23 mouse cellular contexts compared by ENCODE assay signal in genomic region chr5:134565696-134566095, GRCm38 (mm10). TPM values are rescaled to one million over a fixed set of nuclear protein-coding genes. Genes with fewer than 3 reads are reported as not detected.
"Had no signal": no experiment of that assay in that cellular context is flagged by ENCODE, and none has a peak within 500 bp of the region (broad histone marks: within the 10 kb centered on the region; RNA-seq: fewer than 3 reads in every experiment).

No protein-coding gene starts in this region.

- H3K4me2 ChIP-seq: liver, embryonic 15.5 days; lung, embryonic 15.5 days; midbrain, embryonic 12.5 days; neural tube, embryonic 12.5 days had no signal

- H3K9ac ChIP-seq: liver, embryonic 15.5 days; liver, postnatal 0 days; lung, embryonic 15.5 days; midbrain, embryonic 12.5 days; neural tube, embryonic 12.5 days had no signal

- ATAC-seq: liver, postnatal 0 days; lung, postnatal 0 days had no signal

- H3K4me3 ChIP-seq: liver, embryonic 15.5 days; lung, embryonic 15.5 days; megakaryocyte, embryonic 14.5 days; midbrain, embryonic 12.5 days; neural tube, embryonic 12.5 days had no signal

- H3K9me3 ChIP-seq: liver, embryonic 15.5 days; lung, embryonic 15.5 days; megakaryocyte, embryonic 14.5 days; midbrain, embryonic 12.5 days; neural tube, embryonic 12.5 days had no signal

- H3K27ac ChIP-seq: liver, embryonic 15.5 days; lung, embryonic 15.5 days; macrophage; midbrain, embryonic 12.5 days; neural tube, embryonic 12.5 days had no signal

- H3K27me3 ChIP-seq: liver, embryonic 15.5 days; lung, embryonic 15.5 days; megakaryocyte, embryonic 14.5 days; midbrain, embryonic 12.5 days; neural tube, embryonic 12.5 days had no signal

- DNase-seq: liver, postnatal 0 days; lung, adult 2 months; lung, postnatal 14 days; lung, postnatal 36 days; midbrain, embryonic 14.5 days; right cerebral cortex, postnatal 14 days; thymus, adult 18-20 months; thymus, postnatal 14 days; thymus, postnatal 36 days had no signal

- H3K36me3 ChIP-seq: liver, embryonic 15.5 days; lung, embryonic 15.5 days; midbrain, embryonic 12.5 days; neural tube, embryonic 12.5 days had no signal

- H3K4me1 ChIP-seq: midbrain, embryonic 12.5 days; neural tube, embryonic 12.5 days had no signal

RNA-seq across cellular contexts. Expression of gene Syna, which starts 5.7 kb away (rescaled TPM):
- total RNA-seq: megakaryocyte progenitor cell, adult 5-6 weeks; midbrain, postnatal 0 days; monocyte, adult 5-6 weeks; neutrophil, adult 5-6 weeks had no signal
- polyA plus RNA-seq: liver, embryonic 15.5 days; liver, postnatal 0 days; macrophage; neural tube, embryonic 14.5 days; spleen, adult 2 months; stomach, embryonic 14.5 days had no signal
